Mouse (Mus musculus) spleen, adult 2 months (tissue): ENCODE measurements around the gene Zfp101. TPM values are rescaled to one million over a fixed set of nuclear protein-coding genes. Genes with fewer than 3 reads are reported as not detected.

Source experiments
- DNase-seq, 2 experiments: peaks; one replicate each; pipeline versions ENCODE4 v3.0.0 to v3.0.0-alpha.2; 2012 to 2021; ENCODE audit warnings: low spot score in 2 of 2, low read depth in 1 of 2
- H3K27ac ChIP-seq: fragments of 200-500 bp; 2 replicates; pipeline ENCODE4 v1.5.1; 2012; ENCODE audit warnings: low read length, inconsistent platforms; ENCODE audit not compliant: insufficient read depth
- H3K27me3 ChIP-seq: fragments of 200-500 bp; 2 replicates; pipeline ENCODE4 v1.6.1; 2012; ENCODE audit warnings: mild to moderate bottlenecking, moderate library complexity, low read length, inconsistent platforms; ENCODE audit not compliant: control insufficient read depth, insufficient read depth
- H3K36me3 ChIP-seq: fragments of 200-500 bp; 2 replicates; pipeline ENCODE4 v1.6.1; 2012; ENCODE audit warnings: mild to moderate bottlenecking, low read length, inconsistent platforms; ENCODE audit not compliant: control insufficient read depth, insufficient read depth
- H3K4me1 ChIP-seq: fragments of 200-500 bp; 2 replicates; pipeline ENCODE4 v1.6.1; 2011; ENCODE audit warnings: inconsistent platforms; ENCODE audit not compliant: control insufficient read depth, insufficient read depth, insufficient read length
- H3K4me3 ChIP-seq: fragments of 200-500 bp; 2 replicates; pipeline ENCODE4 v1.5.1; 2011; ENCODE audit warnings: mild to moderate bottlenecking, inconsistent platforms; ENCODE audit not compliant: insufficient read depth, insufficient read length; ENCODE audit errors: extremely low read depth
- CTCF ChIP-seq: fragments of 200-500 bp; IDR thresholded peaks from 2 replicates; pipeline ENCODE4 v1.5.1; 2011; ENCODE audit warnings: mild to moderate bottlenecking, inconsistent platforms; ENCODE audit not compliant: insufficient read depth, insufficient read length, insufficient replicate concordance; ENCODE audit errors: extremely low read depth
- POLR2A ChIP-seq: fragments of 200-500 bp; IDR thresholded peaks from 2 replicates; pipeline ENCODE4 v1.6.1; 2011; ENCODE audit warnings: low read depth, low read length, inconsistent platforms
- WGBS: fragments of 180-500 bp; shearing (Covaris S2); methylation state at CpG from one replicate; pipeline ENCODE4 v1.1.7; 2018; 5-methylcytosine and 5-hydroxymethylcytosine counted together
- polyA plus RNA-seq: library from polyadenylated mRNA; depleted of rRNA; stranded (reverse); fragments of >200 nt; gene quantifications from 2 replicates; pipeline ENCODE4 v1.2.3, GENCODE M21; 2012; rRNA removed

Gene Zfp101
- polyA plus RNA-seq = 0.92 and 1.1 TPM in 2 replicates

DNA sequence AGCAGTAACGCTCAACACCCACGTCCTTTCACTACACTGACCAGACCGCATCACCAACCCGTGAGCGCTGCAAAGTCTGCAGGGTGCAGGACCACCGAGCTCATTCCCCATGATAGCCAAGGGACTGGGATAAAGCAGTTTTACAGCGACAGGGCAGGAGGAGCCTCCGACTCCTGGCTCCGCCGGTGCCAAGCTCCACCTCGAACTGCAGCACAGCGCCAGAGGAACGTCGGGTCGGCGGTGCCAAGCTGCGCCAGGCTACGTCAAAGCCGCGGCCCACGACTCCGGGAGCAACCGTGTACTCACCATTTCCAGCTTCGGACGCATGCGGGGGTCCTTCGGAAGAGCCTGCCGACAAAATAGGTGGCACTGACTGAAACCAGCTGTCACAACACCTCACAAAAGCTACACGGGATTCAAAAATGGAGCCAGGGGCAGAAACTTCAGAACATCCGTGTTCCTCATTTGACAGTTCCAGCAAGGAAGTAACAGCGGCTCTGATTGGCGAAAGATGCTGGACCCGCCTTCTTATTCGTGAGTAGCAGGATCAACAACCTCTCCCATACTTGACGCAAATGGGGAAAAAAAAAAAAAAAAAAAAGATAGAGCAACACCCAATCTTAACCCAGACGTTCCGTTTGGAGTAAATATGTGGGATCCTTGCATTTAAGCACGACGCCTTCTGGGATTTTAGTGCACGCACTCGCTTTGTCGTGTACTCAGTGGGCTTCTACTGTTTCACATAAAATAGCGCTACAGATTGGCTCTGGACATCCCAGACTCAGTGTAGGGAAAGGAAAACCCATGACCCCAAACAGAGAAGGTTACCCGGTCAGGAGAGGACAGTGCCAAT, at the start of gene Zfp101:
Zfp101 (minus strand) TSS at position 460 of the 853 bp plus-strand sequence.
- peak; percentile 82 to 90 for DNase-seq
- Histone ChIP-seq H3K27me3 (no peaks in the 10 kb centered on the region), H3K36me3 (no peaks in the 10 kb centered on the region), H3K27ac (peak within 1 kb of the TSS; percentile 68; the same call in 1 of the 2 replicates), H3K4me3 (peak within 1 kb of the TSS; percentile 98), H3K4me1 (peaks cover 4% of the 10 kb centered on the region; the same call in 1 of the 2 replicates)
- under 1% methylated on average over 44 of the region's 44 CpGs for WGBS
- TF ChIP-seq CTCF (no peak), POLR2A (no peak)

GRCm38 (mm10) chr17:33441159-33441558, 46.7 kb upstream of the Zfp101 start:
- H3K27ac ChIP-seq = no peak overlapping the region
- no peak overlapping the region for H3K4me3 ChIP-seq
- no peaks in the 10 kb centered on the region for H3K4me1 ChIP-seq
- no peak for DNase-seq
- TF ChIP-seq CTCF = no peak
- no peak for TF ChIP-seq POLR2A
- H3K36me3 ChIP-seq = no peaks in the 10 kb centered on the region
- H3K27me3 ChIP-seq = no peaks in the 10 kb centered on the region

DNA sequence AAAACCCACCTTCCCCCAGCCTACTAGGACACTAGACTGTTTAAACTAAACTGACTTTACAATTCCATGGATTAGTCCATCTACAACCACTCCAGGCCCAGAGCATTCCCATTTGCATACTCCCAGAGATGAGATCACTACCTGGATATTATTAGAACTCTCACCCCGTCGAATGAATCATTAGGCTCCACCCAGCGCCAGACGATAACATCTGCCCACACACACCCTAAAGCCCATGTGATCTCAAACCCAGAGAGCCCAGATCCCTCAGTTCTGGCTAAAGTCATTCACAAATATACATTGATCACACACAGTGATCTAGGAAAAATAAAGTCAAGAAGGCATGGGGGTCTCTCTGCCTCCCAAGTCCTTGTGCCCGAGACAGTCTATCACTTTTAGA, 45.5 kb upstream of the Zfp101 start:
- H3K36me3 ChIP-seq = no peaks in the 10 kb centered on the region
- H3K27me3 ChIP-seq = no peaks in the 10 kb centered on the region
- TF ChIP-seq POLR2A = no peak
- TF ChIP-seq CTCF = no peak
- H3K4me3 ChIP-seq = no peak overlapping the region
- WGBS = 39% methylated on average over 5 of the region's 5 CpGs
- H3K4me1 ChIP-seq = no peaks in the 10 kb centered on the region
- no peak for DNase-seq
- H3K27ac ChIP-seq = no peak overlapping the region

- Histone ChIP-seq H3K4me3 (no peak overlapping the region), H3K36me3 (no peaks in the 10 kb centered on the region), H3K27ac (no peak overlapping the region), H3K4me1 (no peaks in the 10 kb centered on the region), H3K27me3 (no peaks in the 10 kb centered on the region)
- 81% methylated on average over 1 of the region's 1 CpGs for WGBS
- peak; percentile 33; the same call in 1 of the 2 replicates for TF ChIP-seq CTCF
- no peak for TF ChIP-seq POLR2A
- peak; percentile 55 to 68 for DNase-seq
Measured at GRCm38 (mm10) chr17:33439148-33439547, 44.7 kb upstream of the Zfp101 start.

DNA sequence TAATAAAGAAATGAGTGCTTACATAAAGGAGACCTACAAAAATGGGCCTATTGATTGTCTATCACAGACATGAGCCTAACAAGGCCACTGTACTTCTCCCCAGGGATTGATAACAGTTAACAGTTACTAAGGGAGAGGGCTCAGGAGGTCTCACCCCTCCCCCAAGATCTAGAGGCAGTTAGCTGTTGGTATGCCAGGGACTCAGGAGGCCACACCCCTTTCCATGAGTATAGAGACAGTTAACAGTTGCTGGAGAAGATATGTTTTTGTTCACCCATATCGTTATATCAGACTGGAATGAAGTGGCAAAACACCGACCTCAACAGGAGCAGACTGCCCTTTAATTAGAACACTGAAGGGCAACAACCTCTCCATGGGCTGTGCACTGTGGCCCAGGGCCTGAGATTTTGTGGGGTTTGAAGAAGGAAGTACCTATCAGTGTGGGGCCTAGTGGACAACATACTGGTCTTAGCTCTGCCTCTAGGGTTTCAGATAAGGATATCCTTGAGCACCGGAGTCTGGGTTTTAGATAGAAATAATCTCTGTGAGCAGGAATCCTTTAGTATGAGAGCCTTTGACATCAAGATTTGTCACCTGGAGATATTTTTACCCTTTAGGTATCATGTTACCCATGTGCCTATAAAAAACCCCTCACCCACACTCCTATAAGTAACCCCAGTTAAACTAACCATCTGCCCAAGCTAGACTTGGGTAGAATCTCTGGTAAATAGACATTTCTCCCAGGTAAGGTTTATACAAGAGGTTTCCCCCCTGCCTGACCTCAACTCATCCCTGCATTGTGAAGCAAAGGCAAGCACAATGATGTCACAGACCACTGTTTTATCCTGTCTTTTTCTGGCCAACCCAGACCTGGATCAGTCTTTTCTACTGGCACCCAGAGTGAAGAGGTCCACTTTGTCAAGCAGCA, 37.8 kb upstream of the Zfp101 start, which contains the start of gene Actl9:
Actl9 (plus strand) TSS at position 878 of the 928 bp plus-strand sequence.
- no peaks in the 10 kb centered on the region for H3K36me3 ChIP-seq
- H3K4me1 ChIP-seq = no peaks in the 10 kb centered on the region
- H3K27me3 ChIP-seq = no peaks in the 10 kb centered on the region
- H3K27ac ChIP-seq = no peak within 1 kb of the TSS
- TF ChIP-seq CTCF (no peak), POLR2A (no peak)
- WGBS = 81% methylated on average over 3 of the region's 3 CpGs
- DNase-seq = no peak
- no peak within 1 kb of the TSS for H3K4me3 ChIP-seq

- H3K27ac ChIP-seq = no peak overlapping the region
- H3K27me3 ChIP-seq = no peaks in the 10 kb centered on the region
- 93% methylated on average over 5 of the region's 5 CpGs for WGBS
- H3K4me3 ChIP-seq = no peak overlapping the region
- TF ChIP-seq POLR2A (no peak), CTCF (no peak)
- no peak for DNase-seq
- H3K4me1 ChIP-seq = peaks cover 4% of the 10 kb centered on the region; the same call in 1 of the 2 replicates
- no peaks in the 10 kb centered on the region for H3K36me3 ChIP-seq
Measured at GRCm38 (mm10) chr17:33392271-33392670, 2.2 kb downstream of the Zfp101 start.
